Mouse (Mus musculus) liver, postnatal 0 days (tissue): Measurements from ENCODE around the gene Agpat3.

ENCODE experiments used
- CTCF ChIP-seq: sonication (generic); IDR thresholded peaks from 2 replicates; pipeline ENCODE4 v1.5.1; 2016; ENCODE audit warnings: antibody characterized with exemption, low read depth
- EP300 ChIP-seq: IDR thresholded peaks from 2 replicates; pipeline ENCODE4 v1.6.1; 2016; ENCODE audit warnings: antibody characterized with exemption, low read depth, mild to moderate bottlenecking

- TF ChIP-seq CTCF (no peak), EP300 (no peak)
Observed at GRCm38 (mm10) chr10:78300061-78300460, 52.2 kb downstream of the Agpat3 start.
